Mouse (Mus musculus): ENCODE data around the gene Kif21a. TPM values are rescaled to one million over a fixed set of nuclear protein-coding genes. Genes with fewer than 3 reads are reported as not detected.

Kif21a gene
- polyA plus RNA-seq, 1 experiment from 2014 or later, result 13.3 TPM

DNA sequence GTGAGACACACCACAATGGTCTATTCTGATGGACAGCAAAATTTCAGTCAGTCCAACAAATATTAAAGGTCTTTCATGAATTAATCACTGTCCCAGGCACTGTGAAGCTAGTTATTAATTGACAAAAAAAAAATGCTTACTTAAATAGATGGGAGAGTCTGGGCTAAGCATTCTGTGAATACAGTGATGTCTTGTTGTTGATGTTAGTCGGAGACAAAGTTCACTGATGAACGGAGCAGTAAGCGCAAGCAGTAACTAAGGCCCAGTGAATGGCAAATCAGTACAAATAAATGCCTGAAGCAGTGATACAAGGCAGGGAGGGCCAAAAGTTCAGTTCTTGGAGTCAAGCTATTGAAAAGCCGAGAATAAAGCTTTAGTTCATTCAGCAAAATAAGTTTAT lies 15.7 kb downstream of the Kif21a start:
- no peak overlapping the region for H3K9ac ChIP-seq (replicated peaks; ENCODE audit: low read length)
- H3K27me3 ChIP-seq (ENCODE audit: control insufficient read depth, insufficient read depth, low read length), result no peaks in the 10 kb centered on the region
- 49% methylated on average over 4 of the region's 4 CpGs for WGBS
- no peak overlapping the region for H3K4me2 ChIP-seq (ENCODE audit: low read depth, low read length)
- no peaks in the 10 kb centered on the region for H3K9me3 ChIP-seq (replicated peaks; ENCODE audit: control insufficient read depth, low read length)
- H3K4me3 ChIP-seq (ENCODE audit: low read depth, low read length), result no peak overlapping the region
- no peak overlapping the region for H3K27ac ChIP-seq (replicated peaks; ENCODE audit: low read depth, low read length)
- no peaks in the 10 kb centered on the region for H3K36me3 ChIP-seq (replicated peaks; ENCODE audit: control insufficient read depth, insufficient read depth, low read depth, low read length)
- DNase-seq (ENCODE audit: low spot score), result no peak
- H3K4me1 ChIP-seq (ENCODE audit: control insufficient read depth, insufficient read depth, low read length), result no peaks in the 10 kb centered on the region
- no peak for ATAC-seq (replicated peaks; ENCODE audit: insufficient number of reproducible peaks, low FRiP score, low TSS enrichment, low read depth)

DNA sequence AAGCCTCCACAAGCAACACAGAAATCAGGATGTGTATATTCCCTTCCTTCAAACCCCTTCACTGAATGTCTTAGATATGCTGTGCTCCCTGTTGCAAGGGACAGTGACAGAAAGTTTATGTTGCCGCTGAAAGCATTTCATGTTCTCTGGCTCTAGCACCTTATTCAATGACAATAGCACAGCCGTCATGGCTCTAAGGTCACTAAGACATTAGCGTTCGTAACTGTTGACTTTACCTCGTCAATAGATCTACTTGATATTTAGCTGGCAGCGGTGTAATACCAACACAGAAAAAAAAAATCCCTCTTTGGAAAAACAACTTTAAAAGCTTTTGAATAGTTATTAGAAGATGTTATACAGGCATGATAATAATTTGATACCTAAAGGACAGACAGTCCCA lies 16.2 kb downstream of the Kif21a start:
- Histone ChIP-seq H3K27ac (replicated peaks; ENCODE audit: low read depth, low read length) (no peak overlapping the region), H3K27me3 (ENCODE audit: control insufficient read depth, insufficient read depth, low read length) (no peaks in the 10 kb centered on the region), H3K9ac (replicated peaks; ENCODE audit: low read length) (no peak overlapping the region), H3K9me3 (replicated peaks; ENCODE audit: control insufficient read depth, low read length) (no peaks in the 10 kb centered on the region), H3K4me1 (ENCODE audit: control insufficient read depth, insufficient read depth, low read length) (no peaks in the 10 kb centered on the region), H3K36me3 (replicated peaks; ENCODE audit: control insufficient read depth, insufficient read depth, low read depth, low read length) (no peaks in the 10 kb centered on the region), H3K4me3 (ENCODE audit: low read depth, low read length) (no peak overlapping the region), H3K4me2 (ENCODE audit: low read depth, low read length) (no peak overlapping the region)
- DNase-seq (ENCODE audit: low spot score) (no peak), ATAC-seq (replicated peaks; ENCODE audit: insufficient number of reproducible peaks, low FRiP score, low TSS enrichment, low read depth) (no peak)
- 78% methylated on average over 6 of the region's 6 CpGs for WGBS

DNA sequence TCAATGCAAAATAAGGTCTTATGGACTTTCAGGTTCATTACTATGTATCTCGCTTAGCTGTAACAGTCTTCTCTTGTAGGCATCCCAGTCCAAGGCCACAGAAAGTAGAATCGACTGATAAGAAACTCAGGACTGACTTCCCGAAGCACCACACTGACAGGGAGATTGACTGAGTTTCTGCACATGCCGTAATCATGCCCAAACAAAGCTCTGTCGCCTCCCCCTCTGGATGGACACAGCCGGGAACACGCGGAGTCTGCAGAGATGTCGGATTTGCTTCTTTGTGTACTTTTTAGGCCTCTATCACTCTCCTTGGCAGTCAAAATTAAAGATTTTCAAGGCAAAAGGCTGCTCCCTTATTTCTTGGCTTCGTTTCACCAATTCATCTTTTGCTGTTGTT lies 20.8 kb downstream of the Kif21a start:
- H3K4me3 ChIP-seq (ENCODE audit: low read depth, low read length), result no peak overlapping the region
- no peaks in the 10 kb centered on the region for H3K36me3 ChIP-seq (replicated peaks; ENCODE audit: control insufficient read depth, insufficient read depth, low read depth, low read length)
- no peak for ATAC-seq (replicated peaks; ENCODE audit: insufficient number of reproducible peaks, low FRiP score, low TSS enrichment, low read depth)
- no peak overlapping the region for H3K27ac ChIP-seq (replicated peaks; ENCODE audit: low read depth, low read length)
- H3K27me3 ChIP-seq (ENCODE audit: control insufficient read depth, insufficient read depth, low read length), result no peaks in the 10 kb centered on the region
- no peak overlapping the region for H3K4me2 ChIP-seq (ENCODE audit: low read depth, low read length)
- no peak overlapping the region for H3K9ac ChIP-seq (replicated peaks; ENCODE audit: low read length)
- 87% methylated on average over 10 of the region's 10 CpGs for WGBS
- H3K9me3 ChIP-seq (replicated peaks; ENCODE audit: control insufficient read depth, low read length), result no peaks in the 10 kb centered on the region
- no peak for DNase-seq (ENCODE audit: low spot score)
- H3K4me1 ChIP-seq (ENCODE audit: control insufficient read depth, insufficient read depth, low read length), result no peaks in the 10 kb centered on the region

DNA sequence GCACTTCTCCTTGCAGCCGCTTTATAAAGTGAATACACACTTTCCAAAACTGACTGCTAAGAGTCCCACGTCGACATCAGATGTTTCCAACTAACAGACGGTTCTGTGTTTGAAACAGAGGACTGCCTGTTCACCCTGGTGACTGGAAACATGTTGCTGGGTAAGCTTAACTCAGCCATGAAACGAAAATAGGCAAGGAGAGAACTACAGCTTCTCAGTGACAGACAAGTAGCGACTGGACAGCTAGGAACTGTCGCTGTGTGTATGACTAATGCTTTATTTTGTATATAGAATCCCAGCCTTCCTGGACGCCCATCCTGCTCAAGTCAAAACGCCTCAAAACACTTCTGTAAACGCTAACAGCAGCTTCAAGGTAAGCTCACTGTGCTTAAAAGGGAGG lies 21.3 kb downstream of the Kif21a start:
- no peaks in the 10 kb centered on the region for H3K9me3 ChIP-seq (replicated peaks; ENCODE audit: control insufficient read depth, low read length)
- DNase-seq (ENCODE audit: low spot score) (no peak), ATAC-seq (replicated peaks; ENCODE audit: insufficient number of reproducible peaks, low FRiP score, low TSS enrichment, low read depth) (no peak)
- H3K4me2 ChIP-seq (ENCODE audit: low read depth, low read length), result no peak overlapping the region
- 51% methylated on average over 10 of the region's 10 CpGs for WGBS
- no peak overlapping the region for H3K4me3 ChIP-seq (ENCODE audit: low read depth, low read length)
- no peaks in the 10 kb centered on the region for H3K27me3 ChIP-seq (ENCODE audit: control insufficient read depth, insufficient read depth, low read length)
- no peaks in the 10 kb centered on the region for H3K4me1 ChIP-seq (ENCODE audit: control insufficient read depth, insufficient read depth, low read length)
- H3K36me3 ChIP-seq (replicated peaks; ENCODE audit: control insufficient read depth, insufficient read depth, low read depth, low read length), result no peaks in the 10 kb centered on the region
- H3K27ac ChIP-seq (replicated peaks; ENCODE audit: low read depth, low read length), result no peak overlapping the region
- H3K9ac ChIP-seq (replicated peaks; ENCODE audit: low read length), result no peak overlapping the region

DNA sequence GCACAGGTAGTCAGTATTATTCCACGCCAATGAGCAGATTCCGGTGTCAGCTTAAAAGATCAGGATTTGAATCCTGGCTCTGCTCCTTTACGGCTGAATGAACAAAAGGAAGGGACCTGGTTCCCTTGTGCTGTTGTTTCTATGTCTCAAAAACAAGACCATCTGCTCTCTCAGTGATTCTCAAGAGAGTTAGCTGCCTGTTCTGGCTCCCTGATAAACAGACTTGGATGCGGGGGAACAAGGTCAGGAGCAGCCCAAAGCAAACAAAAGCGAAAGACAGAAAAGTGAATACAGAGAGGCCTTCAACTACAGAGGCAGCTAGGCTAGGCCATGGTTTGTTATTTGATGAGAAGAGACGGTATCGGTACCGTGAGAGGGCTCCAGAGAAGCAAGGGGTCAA lies 27.5 kb downstream of the Kif21a start:
- ATAC-seq (replicated peaks; ENCODE audit: insufficient number of reproducible peaks, low FRiP score, low TSS enrichment, low read depth) (no peak), DNase-seq (ENCODE audit: low spot score) (no peak)
- no peaks in the 10 kb centered on the region for H3K27me3 ChIP-seq (ENCODE audit: control insufficient read depth, insufficient read depth, low read length)
- no peaks in the 10 kb centered on the region for H3K4me1 ChIP-seq (ENCODE audit: control insufficient read depth, insufficient read depth, low read length)
- no peaks in the 10 kb centered on the region for H3K9me3 ChIP-seq (replicated peaks; ENCODE audit: control insufficient read depth, low read length)
- H3K9ac ChIP-seq (replicated peaks; ENCODE audit: low read length), result no peak overlapping the region
- no peak overlapping the region for H3K4me3 ChIP-seq (ENCODE audit: low read depth, low read length)
- H3K27ac ChIP-seq (replicated peaks; ENCODE audit: low read depth, low read length), result no peak overlapping the region
- H3K4me2 ChIP-seq (ENCODE audit: low read depth, low read length), result no peak overlapping the region
- 67% methylated on average over 8 of the region's 8 CpGs for WGBS
- no peaks in the 10 kb centered on the region for H3K36me3 ChIP-seq (replicated peaks; ENCODE audit: control insufficient read depth, insufficient read depth, low read depth, low read length)

DNA sequence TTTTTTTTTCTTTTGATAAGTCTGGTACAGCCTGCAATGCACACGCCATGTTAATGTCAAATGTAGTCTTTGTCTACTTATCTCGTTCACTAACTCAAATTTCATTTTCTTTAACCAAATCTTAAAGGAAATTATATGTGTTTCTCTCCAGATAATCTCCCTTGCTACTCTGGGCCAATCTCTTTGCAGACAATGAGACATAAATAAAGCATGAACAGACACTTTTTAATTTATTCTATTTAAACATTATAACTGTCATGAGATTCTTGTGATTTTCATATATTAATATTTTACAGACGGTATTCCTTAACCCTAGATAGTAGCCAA lies 30.9 kb downstream of the Kif21a start:
- Histone ChIP-seq H3K27me3 (ENCODE audit: control insufficient read depth, insufficient read depth, low read length) (no peaks in the 10 kb centered on the region), H3K9ac (replicated peaks; ENCODE audit: low read length) (no peak overlapping the region), H3K4me1 (ENCODE audit: control insufficient read depth, insufficient read depth, low read length) (no peaks in the 10 kb centered on the region), H3K4me2 (ENCODE audit: low read depth, low read length) (no peak overlapping the region), H3K36me3 (replicated peaks; ENCODE audit: control insufficient read depth, insufficient read depth, low read depth, low read length) (no peaks in the 10 kb centered on the region), H3K27ac (replicated peaks; ENCODE audit: low read depth, low read length) (no peak overlapping the region), H3K4me3 (ENCODE audit: low read depth, low read length) (no peak overlapping the region), H3K9me3 (replicated peaks; ENCODE audit: control insufficient read depth, low read length) (no peaks in the 10 kb centered on the region)
- DNase-seq (ENCODE audit: low spot score) (no peak), ATAC-seq (replicated peaks; ENCODE audit: insufficient number of reproducible peaks, low FRiP score, low TSS enrichment, low read depth) (no peak)
- WGBS, result 42% methylated on average over 3 of the region's 3 CpGs

DNA sequence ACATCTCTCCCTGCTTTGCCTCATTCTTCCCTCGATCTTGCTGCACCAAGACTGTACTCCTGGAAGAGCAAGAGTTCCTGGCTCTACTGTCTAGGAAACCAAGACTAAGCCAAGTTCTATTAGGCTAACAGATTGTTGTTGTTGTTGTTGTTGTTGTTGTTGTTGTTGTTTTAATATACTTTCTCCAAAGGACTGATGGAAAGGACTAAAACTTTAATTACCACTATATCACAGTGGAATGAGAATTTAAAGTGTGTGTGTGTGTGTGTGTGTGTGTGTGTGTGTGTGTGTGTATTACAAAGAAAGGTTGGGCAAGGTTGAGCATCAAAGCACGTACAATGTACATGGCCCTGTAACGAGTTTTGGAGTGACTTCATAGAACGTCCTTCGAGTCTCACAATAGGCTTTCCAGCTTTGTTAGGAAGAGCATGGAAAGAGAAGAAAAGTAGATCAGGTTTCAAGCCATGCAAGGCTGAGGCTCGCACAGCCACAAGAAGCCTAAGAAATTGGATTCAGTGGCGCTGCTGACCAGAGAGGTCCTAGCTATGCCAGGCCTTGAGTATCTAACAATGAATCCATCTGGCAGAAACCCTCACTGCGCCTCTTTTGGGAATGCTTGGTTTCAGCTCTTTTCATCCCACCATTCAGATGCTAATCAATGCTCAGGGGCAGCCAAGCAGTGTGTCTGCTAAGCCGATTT lies 31.4 kb downstream of the Kif21a start:
- Histone ChIP-seq H3K4me1 (ENCODE audit: control insufficient read depth, insufficient read depth, low read length) (no peaks in the 10 kb centered on the region), H3K4me3 (ENCODE audit: low read depth, low read length) (no peak overlapping the region), H3K27me3 (ENCODE audit: control insufficient read depth, insufficient read depth, low read length) (no peaks in the 10 kb centered on the region), H3K4me2 (ENCODE audit: low read depth, low read length) (no peak overlapping the region), H3K36me3 (replicated peaks; ENCODE audit: control insufficient read depth, insufficient read depth, low read depth, low read length) (no peaks in the 10 kb centered on the region), H3K27ac (replicated peaks; ENCODE audit: low read depth, low read length) (peak overlapping the region; percentile 29; the same call in 1 of the 2 replicates), H3K9ac (replicated peaks; ENCODE audit: low read length) (no peak overlapping the region), H3K9me3 (replicated peaks; ENCODE audit: control insufficient read depth, low read length) (no peaks in the 10 kb centered on the region)
- WGBS, result 27% methylated on average over 9 of the region's 9 CpGs
- ATAC-seq (replicated peaks; ENCODE audit: insufficient number of reproducible peaks, low FRiP score, low TSS enrichment, low read depth), result peak; percentile 53
- peak; percentile 69 for DNase-seq (ENCODE audit: low spot score)

DNA sequence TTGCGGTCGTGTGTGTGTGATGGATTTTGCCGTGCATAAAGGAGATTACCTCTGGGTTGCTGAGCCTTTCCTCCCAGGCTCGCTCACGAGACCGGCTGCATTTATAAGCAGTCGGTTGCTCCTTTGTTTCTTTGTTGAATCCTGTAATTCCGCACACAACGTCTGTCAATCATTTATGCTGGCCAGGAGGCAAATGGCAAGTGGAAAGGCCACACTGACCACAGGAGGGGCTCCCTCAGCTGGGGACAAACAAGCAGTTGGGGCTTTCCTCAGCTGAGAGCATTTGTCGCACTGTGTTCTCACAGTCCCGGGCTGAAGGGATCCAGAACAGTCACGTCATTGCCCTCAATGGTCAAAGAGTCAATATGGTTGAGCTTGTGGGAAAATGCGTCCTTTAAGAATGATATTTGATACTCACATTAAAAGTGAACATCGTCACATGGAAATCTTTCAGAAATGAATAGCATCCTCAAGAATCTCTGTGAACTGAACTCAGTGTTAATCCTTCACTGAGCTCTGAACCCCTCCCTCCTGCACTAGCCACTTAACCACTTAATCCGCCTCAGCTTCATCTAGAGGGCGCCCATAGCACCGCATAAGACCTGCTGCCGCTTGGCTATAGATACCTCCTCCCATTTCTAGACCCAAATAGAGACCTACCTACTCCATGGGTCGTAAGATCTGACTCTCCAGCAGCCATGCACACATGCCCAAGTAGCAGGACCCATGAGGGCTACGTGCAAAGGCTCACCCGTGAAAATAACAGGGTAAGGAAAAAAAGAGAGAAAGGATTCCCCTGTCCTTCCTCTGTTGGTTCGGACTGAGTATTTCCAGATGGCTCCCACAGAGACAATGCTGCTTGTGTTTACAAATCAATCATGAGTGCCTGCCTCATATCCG lies 32.2 kb downstream of the Kif21a start:
- Histone ChIP-seq H3K36me3 (replicated peaks; ENCODE audit: control insufficient read depth, insufficient read depth, low read depth, low read length) (no peaks in the 10 kb centered on the region), H3K27ac (replicated peaks; ENCODE audit: low read depth, low read length) (peak overlapping the region; percentile 38), H3K4me1 (ENCODE audit: control insufficient read depth, insufficient read depth, low read length) (no peaks in the 10 kb centered on the region), H3K9ac (replicated peaks; ENCODE audit: low read length) (0 out of 2 replicates have a peak overlapping the region, but pooled peaks have one; percentile 25), H3K27me3 (ENCODE audit: control insufficient read depth, insufficient read depth, low read length) (no peaks in the 10 kb centered on the region), H3K4me3 (ENCODE audit: low read depth, low read length) (no peak overlapping the region), H3K4me2 (ENCODE audit: low read depth, low read length) (no peak overlapping the region), H3K9me3 (replicated peaks; ENCODE audit: control insufficient read depth, low read length) (no peaks in the 10 kb centered on the region)
- 31% methylated on average over 23 of the region's 23 CpGs for WGBS
- DNase-seq (ENCODE audit: low spot score) (peak; percentile 55), ATAC-seq (replicated peaks; ENCODE audit: insufficient number of reproducible peaks, low FRiP score, low TSS enrichment, low read depth) (peak; percentile 63)
